ENCODE assay signal across 8 mouse cellular contexts in genomic region chr14:55095671-55096070, GRCm38 (mm10). TPM values are rescaled to one million over a fixed set of nuclear protein-coding genes. Genes with fewer than 3 reads are reported as not detected.
A peak's percentile ranks its signal among the peaks of the same experiment; 100 is the strongest.
DNase-seq lines count a peak whose midpoint lies in the region; ATAC-seq and TF ChIP-seq lines count a peak whose summit lies in the region.

No protein-coding gene starts in this region.

- ATAC-seq in forebrain, embryonic 15.5 days (replicated peaks) = no peak
- no peak for ATAC-seq in liver, embryonic 14.5 days (ENCODE audit: insufficient read depth)

- no peaks in the 10 kb centered on the region for H3K27me3 ChIP-seq in forebrain, embryonic 15.5 days
- no peaks in the 10 kb centered on the region; the same call in 1 of the 2 replicates for H3K27me3 ChIP-seq in liver, embryonic 14.5 days (ENCODE audit: control insufficient read depth, insufficient read depth, low read length)

- DNase-seq in heart, adult 11 months = peak; percentile 86
- no peak for DNase-seq in heart, postnatal 4 days
- peak; percentile 75 for DNase-seq in A20 (ENCODE audit: low read depth, low spot score)
- DNase-seq in liver, embryonic 14.5 days (ENCODE audit: low read depth in 3 of 3, low spot score in 3 of 3) = no peak
- no peak for DNase-seq in urinary bladder, postnatal 36 days (ENCODE audit: low spot score in 2 of 2)
- DNase-seq in left cerebral cortex, postnatal 14 days (ENCODE audit: low spot score in 2 of 2) = no peak
- DNase-seq in layer of hippocampus, postnatal 10 days (ENCODE audit: low spot score in 2 of 2) = no peak

- no peak for TF ChIP-seq CTCF in liver, embryonic 14.5 days (IDR thresholded peaks at IDR 0.05; ENCODE audit: low read depth)

- 67% methylated on average over 12 of the region's 12 CpGs for WGBS in forebrain, embryonic 15.5 days
- WGBS in liver, embryonic 14.5 days (ENCODE audit: insufficient replicate concordance) = 47% methylated on average over 12 of the region's 12 CpGs

- peak overlapping the region; percentile 95; the same call in 1 of the 2 replicates for H3K27ac ChIP-seq in forebrain, embryonic 15.5 days (replicated peaks)
- H3K27ac ChIP-seq in liver, embryonic 14.5 days = no peak overlapping the region

- H3K36me3 ChIP-seq in forebrain, embryonic 15.5 days = peaks cover 8% of the 10 kb centered on the region
- H3K36me3 ChIP-seq in liver, embryonic 14.5 days (replicated peaks; ENCODE audit: control insufficient read depth, insufficient read depth, low read depth) = no peaks in the 10 kb centered on the region; the same call in 1 of the 2 replicates

- no peaks in the 10 kb centered on the region for H3K9me3 ChIP-seq in forebrain, embryonic 15.5 days
- H3K9me3 ChIP-seq in liver, embryonic 14.5 days (ENCODE audit: control insufficient read depth, low read length) = no peaks in the 10 kb centered on the region

- intact Hi-C loops in left cerebral cortex, postnatal 14 days (cut with DNase I) = no loop called here

- peaks cover 46% of the 10 kb centered on the region for H3K4me1 ChIP-seq in forebrain, embryonic 15.5 days
- peaks cover 4 to 16% of the 10 kb centered on the region in 2 experiments; a peak in 3 of 4 replicates for H3K4me1 ChIP-seq in liver, embryonic 14.5 days (replicated peaks; ENCODE audit: control insufficient read depth in 2 of 2, insufficient read depth in 2 of 2, low read length in 1 of 2)

- H3K9ac ChIP-seq in forebrain, embryonic 15.5 days (replicated peaks) = peak overlapping the region; percentile 81
- no peak overlapping the region; the same call in 1 of the 2 replicates for H3K9ac ChIP-seq in liver, embryonic 14.5 days (replicated peaks)

- TF ChIP-seq EP300 in liver, embryonic 14.5 days (IDR thresholded peaks at IDR 0.05; ENCODE audit: low read depth) = no peak

- peak overlapping the region; percentile 71 for H3K4me2 ChIP-seq in forebrain, embryonic 15.5 days (replicated peaks)
- peak overlapping the region; percentile 71 for H3K4me2 ChIP-seq in liver, embryonic 14.5 days (ENCODE audit: low read depth)

- peak overlapping the region; percentile 77 for H3K4me3 ChIP-seq in forebrain, embryonic 15.5 days
- peak overlapping the region; percentile 74 to 99 for H3K4me3 ChIP-seq in liver, embryonic 14.5 days (ENCODE audit: insufficient read depth in 1 of 2, low read depth in 2 of 2, low read length in 2 of 2)

RNA-seq across cellular contexts. Expression of gene Thtpa, which starts 1.1 kb away (rescaled TPM):
- 10 to 100 TPM; 12.2 to 13.2 TPM for total RNA-seq in heart, postnatal 4 days (2021)
- 52.2 and 52.3 TPM in 2 replicates for polyA plus RNA-seq in forebrain, embryonic 15.5 days (2015; fragmentation: Nextera tagmentation; extraction: Ambion mirVana)
- polyA plus RNA-seq in liver, embryonic 14.5 days (2012; rRNA removed) = 2.0 and 2.6 TPM in 2 replicates
- 4.3 and 4.6 TPM in 2 replicates for polyA plus RNA-seq in liver, embryonic 14.5 days (2014; fragmentation: Nextera tagmentation; extraction: Ambion mirVana)
- total RNA-seq in left cerebral cortex, postnatal 14 days (2021) = 10 to 100 TPM; 26.7 to 28.1 TPM
- total RNA-seq in layer of hippocampus, postnatal 10 days (2021) = 10 to 100 TPM; 26.5 to 31.1 TPM

RNA-seq across cellular contexts. Expression of gene Zfhx2, which starts 3.5 kb away (rescaled TPM):
- 1 to 10 TPM; 2.9 to 3.8 TPM for total RNA-seq in heart, postnatal 4 days (2021)
- polyA plus RNA-seq in forebrain, embryonic 15.5 days (2015; fragmentation: Nextera tagmentation; extraction: Ambion mirVana) = 27.4 and 30.6 TPM in 2 replicates
- polyA plus RNA-seq in liver, embryonic 14.5 days (2012; rRNA removed) = 0.26 and 0.29 TPM in 2 replicates
- polyA plus RNA-seq in liver, embryonic 14.5 days (2014; fragmentation: Nextera tagmentation; extraction: Ambion mirVana) = 0.61 and 0.62 TPM in 2 replicates
- 10 to 100 TPM; 37.2 to 37.9 TPM for total RNA-seq in left cerebral cortex, postnatal 14 days (2021)
- 10 to 100 TPM; 34.0 to 39.3 TPM for total RNA-seq in layer of hippocampus, postnatal 10 days (2021)

RNA-seq across cellular contexts. Expression of gene Ap1g2, which starts 10.7 kb away (rescaled TPM):
- total RNA-seq in heart, postnatal 4 days (2021) = 1 to 10 TPM; 3.3 to 5.6 TPM
- 11.4 and 13.0 TPM in 2 replicates for polyA plus RNA-seq in forebrain, embryonic 15.5 days (2015; fragmentation: Nextera tagmentation; extraction: Ambion mirVana)
- polyA plus RNA-seq in liver, embryonic 14.5 days (2012; rRNA removed) = 12.7 and 13.4 TPM in 2 replicates
- 18.6 and 21.2 TPM in 2 replicates for polyA plus RNA-seq in liver, embryonic 14.5 days (2014; fragmentation: Nextera tagmentation; extraction: Ambion mirVana)
- 10 to 100 TPM; 10.4 to 12.3 TPM for total RNA-seq in left cerebral cortex, postnatal 14 days (2021)
- total RNA-seq in layer of hippocampus, postnatal 10 days (2021) = 10 to 100 TPM; 19.2 to 20.6 TPM

RNA-seq across cellular contexts. Expression of gene Jph4, which starts 21.1 kb away (rescaled TPM):
- total RNA-seq in heart, postnatal 4 days (2021) = under 1 TPM; 0.10 to 0.16 TPM
- 37.4 and 38.3 TPM in 2 replicates for polyA plus RNA-seq in forebrain, embryonic 15.5 days (2015; fragmentation: Nextera tagmentation; extraction: Ambion mirVana)
- 0.04 and 0.15 TPM in 2 replicates for polyA plus RNA-seq in liver, embryonic 14.5 days (2012; rRNA removed)
- 0.04 TPM in 1 of 2 replicates, not detected in the other for polyA plus RNA-seq in liver, embryonic 14.5 days (2014; fragmentation: Nextera tagmentation; extraction: Ambion mirVana)
- total RNA-seq in left cerebral cortex, postnatal 14 days (2021) = 100 to 1,000 TPM; 366 to 372 TPM
- 100 to 1,000 TPM; 410 to 431 TPM for total RNA-seq in layer of hippocampus, postnatal 10 days (2021)

Comparison
In these comparisons a context has a peak if more than half of its experiments do, and no peak if none do; other contexts are left out.
1. DNase-seq: peak in heart, adult 11 months (single experiment) and A20 (single experiment); none in heart, postnatal 4 days (single experiment), liver, embryonic 14.5 days (0 of 3), urinary bladder, postnatal 36 days (0 of 2), left cerebral cortex, postnatal 14 days (0 of 2) and layer of hippocampus, postnatal 10 days (0 of 2).
2. RNA of gene Zfhx2, which starts 3.5 kb away (total RNA-seq): 34.0 to 39.3 TPM in layer of hippocampus, postnatal 10 days and 37.2 to 37.9 TPM in left cerebral cortex, postnatal 14 days; 2.9 to 3.8 TPM in heart, postnatal 4 days; every median in the first group is over 4 times any median in the second.